Mouse (Mus musculus) ES-Bruce4 (cell line): ENCODE results near the gene Matn1.

Experiments used
- CTCF ChIP-seq: IDR thresholded peaks from one replicate; pipeline ENCODE4 v1.8.1; 2011; ENCODE audit warnings: low read depth, low read length
- POLR2A ChIP-seq: IDR thresholded peaks from one replicate; pipeline ENCODE4 v1.8.1; 2011; ENCODE audit warnings: low read length; ENCODE audit not compliant: insufficient read depth

DNA sequence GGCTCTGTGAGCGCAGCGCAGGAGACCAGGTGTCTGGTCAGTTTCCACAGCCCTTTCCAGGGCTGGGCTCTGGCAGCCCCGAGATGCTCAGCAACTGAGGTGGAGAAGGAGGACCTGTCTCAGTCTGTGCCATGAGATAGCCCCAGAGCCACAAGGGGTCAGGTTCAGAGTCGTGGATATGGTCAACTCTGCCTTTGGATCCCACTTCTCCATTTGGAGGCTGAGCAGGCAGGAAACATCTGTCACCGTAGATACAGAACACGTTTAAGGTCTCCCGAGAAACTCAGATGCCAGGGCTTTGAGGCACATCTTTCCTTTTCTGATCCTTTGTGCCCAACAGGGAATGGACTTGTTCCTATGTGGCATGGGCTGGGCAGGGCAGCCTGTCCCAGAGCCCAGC is 594 bp downstream of the Matn1 start:
- TF ChIP-seq POLR2A (no peak), CTCF (no peak)
